In the genomic region with DNA sequence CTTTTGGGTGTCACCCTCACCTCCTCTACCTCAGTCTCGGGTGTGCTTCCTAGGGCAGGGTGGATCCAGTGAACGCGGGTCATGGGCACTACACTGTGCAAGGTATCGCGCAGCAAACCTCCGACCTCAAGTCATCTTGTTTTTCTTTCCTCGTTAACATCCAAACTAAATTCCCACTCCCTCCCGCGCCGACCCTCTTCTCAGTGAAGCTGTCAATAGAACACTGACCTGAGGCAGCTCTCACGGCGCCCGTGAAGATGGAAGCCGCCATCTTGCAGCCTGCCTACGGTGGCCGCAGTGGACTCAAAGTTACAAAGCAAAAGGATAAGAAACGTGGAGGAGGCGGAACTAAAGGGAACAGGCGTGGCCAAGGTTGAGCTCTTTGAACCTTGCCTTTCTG, we compare ENCODE assay signal across 8 mouse cellular contexts. TPM values are rescaled to one million over a fixed set of nuclear protein-coding genes. Genes with fewer than 3 reads are reported as not detected.
DNase-seq lines count a peak whose midpoint lies in the region; ATAC-seq lines count a peak whose summit lies in the region.

No protein-coding gene starts in this region.

- H3K36me3 ChIP-seq in hindbrain, embryonic 15.5 days = peaks cover 2% of the 10 kb centered on the region; the same call in 1 of the 2 replicates
- H3K36me3 ChIP-seq in macrophage (ENCODE audit: inconsistent target) = peaks cover 5% of the 10 kb centered on the region

- H3K27me3 ChIP-seq in hindbrain, embryonic 15.5 days = 0 out of 2 replicates have a peak, but pooled peaks cover 5% of the 10 kb centered on the region

- H3K4me3 ChIP-seq in hindbrain, embryonic 15.5 days = peak overlapping the region; percentile 87
- H3K4me3 ChIP-seq in macrophage (ENCODE audit: inconsistent target) = peak overlapping the region; percentile 97

- H3K9ac ChIP-seq in hindbrain, embryonic 15.5 days = peak overlapping the region; percentile 69

- H3K27ac ChIP-seq in hindbrain, embryonic 15.5 days (replicated peaks) = peak overlapping the region; percentile 72
- peak overlapping the region; percentile 22; the same call in 1 of the 2 replicates for H3K27ac ChIP-seq in macrophage

- peak; percentile 88 for DNase-seq in T-cell, adult 2 months (ENCODE audit: low spot score)
- peak; percentile 92 to 96 for DNase-seq in cerebellum, postnatal 36 days
- peak; percentile 90 to 94 for DNase-seq in frontal cortex, postnatal 36 days (ENCODE audit: low spot score in 2 of 2)
- peak; percentile 92 to 94 for DNase-seq in left cerebral cortex, adult 18-20 months (ENCODE audit: low spot score in 2 of 2)
- DNase-seq in right cerebral cortex, adult 18-20 months = peak; percentile 92
- DNase-seq in urinary bladder, postnatal 10 days (ENCODE audit: low spot score) = peak; percentile 45

- peaks cover 40% of the 10 kb centered on the region for H3K79me2 ChIP-seq in macrophage (ENCODE audit: inconsistent target)

- H3K4me1 ChIP-seq in hindbrain, embryonic 15.5 days (replicated peaks) = peaks cover 13% of the 10 kb centered on the region

- WGBS in hindbrain, embryonic 15.5 days = under 1% methylated on average over 19 of the region's 19 CpGs
- WGBS in macrophage (ENCODE audit: missing documents) = 0% methylated on average over 19 of the region's 19 CpGs

- H3K9me3 ChIP-seq in hindbrain, embryonic 15.5 days = no peaks in the 10 kb centered on the region

- H3K4me2 ChIP-seq in hindbrain, embryonic 15.5 days = peak overlapping the region; percentile 70

- ATAC-seq in hindbrain, embryonic 15.5 days (ENCODE audit: low FRiP score, low read depth) = peak; percentile 92

RNA-seq across cellular contexts. Expression of a gene that starts 3.3 kb away (rescaled TPM):
- polyA plus RNA-seq in hindbrain, embryonic 15.5 days (2015; fragmentation: Nextera tagmentation; extraction: Ambion mirVana) = 39.7 and 39.8 TPM in 2 replicates
- total RNA-seq in left cerebral cortex, adult 18-20 months (2021) = 10 to 100 TPM; 30.9 to 34.0 TPM
- 1 to 10 TPM in 21 of 26 experiments, under 1 TPM in 4, not detected in 1; 0.61 to 5.6 (median 3.2) TPM for total RNA-seq in macrophage (2018; cell fraction: chromatin; rRNA removed)
- total RNA-seq in macrophage (2018; cell fraction: cytosol; rRNA removed) = 10 to 100 TPM; 10.2 to 19.8 (median 15.1) TPM
- 1 to 10 TPM in 23 of 26 experiments, under 1 TPM in 3; 0.75 to 7.9 (median 4.1) TPM for total RNA-seq in macrophage (2018; cell fraction: nucleus; rRNA removed)
- 11.0 to 21.7 TPM (median 19.0 TPM) in 3 replicates for polyA plus RNA-seq in macrophage (2018)

RNA-seq across cellular contexts. Expression of a gene that starts 7.6 kb away (rescaled TPM):
- polyA plus RNA-seq in hindbrain, embryonic 15.5 days (2015; fragmentation: Nextera tagmentation; extraction: Ambion mirVana) = 154 and 160 TPM in 2 replicates
- 100 to 1,000 TPM; 144 to 145 TPM for total RNA-seq in left cerebral cortex, adult 18-20 months (2021)
- 100 to 1,000 TPM in 22 of 26 experiments, 10 to 100 TPM in 4; 63.6 to 196 (median 147) TPM for total RNA-seq in macrophage (2018; cell fraction: chromatin; rRNA removed)
- total RNA-seq in macrophage (2018; cell fraction: cytosol; rRNA removed) = 10 to 100 TPM; 60.9 to 98.5 (median 76.0) TPM
- total RNA-seq in macrophage (2018; cell fraction: nucleus; rRNA removed) = 100 to 1,000 TPM in 11 of 26 experiments, 10 to 100 TPM in 15; 42.3 to 146 (median 90.1) TPM
- 63.7 to 112 TPM (median 107 TPM) in 3 replicates for polyA plus RNA-seq in macrophage (2018)

Comparison
In these comparisons a context has a peak if more than half of its experiments do, and no peak if none do; other contexts are left out.
1. Peak in every context shown above with its lines: DNase-seq, ATAC-seq, H3K4me3 ChIP-seq and H3K27ac ChIP-seq.